Mouse (Mus musculus): ENCODE measurements around the gene Stard3.

The Stard3 gene

DNA sequence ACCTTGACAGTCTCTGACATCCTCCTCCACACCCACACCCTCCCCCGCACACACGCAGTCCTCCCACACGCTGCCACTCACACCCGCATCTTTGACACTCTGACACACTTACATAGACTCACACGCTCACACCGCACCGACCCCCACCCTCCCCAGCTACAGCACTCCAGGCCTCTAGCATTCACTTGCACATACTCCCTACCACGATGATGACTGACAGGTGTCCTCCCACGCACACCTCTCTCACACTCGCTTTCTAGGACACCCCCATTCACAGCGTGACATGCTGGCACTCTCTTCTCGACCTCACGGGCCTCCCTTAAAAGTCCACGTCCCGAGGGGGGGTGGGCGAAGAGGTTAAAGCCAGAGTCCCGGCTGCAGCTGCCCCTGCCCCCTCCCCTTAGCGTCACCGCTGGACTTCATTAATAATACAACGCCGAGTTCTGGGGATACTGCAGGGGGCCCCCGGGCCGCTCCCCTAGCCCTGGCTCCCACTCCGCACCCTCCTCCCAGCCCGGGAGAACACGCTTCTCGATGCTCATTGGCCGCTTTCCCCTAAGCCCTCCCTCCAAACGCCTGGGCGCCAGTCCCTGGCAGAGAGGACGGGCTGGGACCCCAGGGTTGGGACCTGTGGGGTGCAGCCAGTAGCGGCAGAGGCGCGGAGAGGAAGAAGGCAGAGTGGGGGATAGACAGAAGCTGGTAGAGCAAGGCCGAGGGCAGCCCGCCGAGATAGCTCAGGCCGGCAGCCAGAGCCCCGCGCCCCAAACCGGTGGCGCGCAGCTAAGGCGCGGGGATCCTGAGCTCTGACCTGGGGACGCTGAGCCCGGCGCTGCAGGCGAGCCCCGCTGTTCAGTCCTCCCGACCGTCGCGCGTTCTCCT lies 9.8 kb upstream of the Stard3 start, which contains the start of gene Ppp1r1b:
Gene Ppp1r1b (plus strand): TSS at position 322 of the 879 bp plus-strand sequence.
- DNase-seq: peak; percentile 74

DNA sequence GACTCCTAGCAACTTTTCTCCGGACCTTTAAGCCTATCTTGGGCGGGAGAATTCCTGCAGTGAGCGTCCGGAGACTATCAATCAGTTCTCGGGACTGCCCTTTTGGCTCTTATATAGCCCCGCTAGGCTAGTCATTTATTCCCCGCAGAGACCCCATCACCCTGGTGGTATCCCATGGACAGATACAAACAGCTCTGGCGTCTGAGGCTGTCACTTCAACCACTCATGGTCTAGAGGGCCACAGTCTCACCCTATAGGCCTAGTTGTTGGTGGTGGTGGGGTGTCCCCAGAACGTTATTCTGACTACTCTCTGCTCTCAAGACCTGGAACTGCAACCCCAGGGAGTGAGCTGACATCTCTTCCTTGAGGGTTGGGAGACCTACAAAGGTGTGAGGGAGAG lies 8.9 kb upstream of the Stard3 start:
- DNase-seq: no peak

DNA sequence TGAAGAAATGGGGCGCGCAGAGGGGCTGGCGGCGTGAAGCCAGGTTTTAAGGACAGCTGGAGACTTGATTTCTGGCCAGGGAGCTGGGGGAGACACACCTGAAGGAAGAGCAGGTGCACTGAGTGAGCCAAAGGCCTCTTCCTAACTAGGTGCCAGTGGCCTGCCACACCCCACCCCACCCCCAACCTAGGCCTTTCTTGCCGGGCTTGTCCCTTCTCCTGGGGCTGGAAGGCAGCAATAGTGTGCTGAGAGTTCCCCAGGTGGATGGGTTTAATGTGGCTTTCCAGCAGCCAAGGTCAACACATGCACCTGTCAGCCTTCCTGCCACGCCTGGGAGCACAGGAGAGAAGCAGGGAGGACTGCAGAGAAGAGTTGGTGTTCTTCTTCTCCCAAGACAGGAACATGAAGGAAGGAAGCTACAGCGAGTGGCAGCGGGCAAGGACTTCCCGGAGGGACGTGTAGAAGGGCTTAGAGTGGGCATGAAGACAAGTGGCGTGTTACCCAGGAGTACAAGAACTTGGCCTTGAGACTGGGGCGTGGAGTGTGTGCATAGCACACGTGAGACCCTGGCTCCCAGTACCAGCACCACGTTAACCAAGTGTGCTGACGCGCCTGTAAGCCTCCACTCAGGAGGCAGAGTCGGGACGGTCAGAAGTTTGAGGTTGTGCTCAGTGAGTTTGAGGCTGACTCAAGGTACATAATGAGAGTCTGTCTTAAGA lies 5.7 kb upstream of the Stard3 start:
- DNase-seq: no peak

DNA sequence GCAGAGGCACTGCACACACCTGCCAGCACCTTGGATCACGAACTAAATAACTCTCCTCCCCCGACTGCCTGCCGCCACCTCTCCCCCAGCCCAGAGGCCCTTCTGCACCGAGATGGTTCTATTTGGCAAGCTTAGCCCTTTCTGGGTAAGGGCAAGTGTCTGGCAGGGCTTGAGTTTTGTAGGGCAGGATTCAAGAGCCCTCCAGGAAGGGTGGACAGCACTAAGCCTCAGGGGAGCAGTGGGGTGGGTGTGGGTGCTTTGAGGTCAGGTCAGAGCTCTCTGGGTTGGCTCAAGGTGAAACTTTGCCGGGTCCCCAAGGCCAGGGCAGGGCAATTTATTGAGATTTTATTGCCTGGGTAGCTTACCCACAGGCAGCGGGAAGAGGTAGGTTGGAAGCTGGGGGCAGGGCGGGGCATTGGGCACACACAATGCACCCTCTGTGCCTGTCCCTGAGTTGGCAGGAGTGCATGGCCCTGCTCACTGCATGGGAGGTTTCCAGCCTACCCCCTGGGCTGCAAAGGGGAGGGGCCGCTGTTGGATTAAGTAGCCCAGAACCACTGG lies 4.4 kb upstream of the Stard3 start:
- no peak for DNase-seq

DNA sequence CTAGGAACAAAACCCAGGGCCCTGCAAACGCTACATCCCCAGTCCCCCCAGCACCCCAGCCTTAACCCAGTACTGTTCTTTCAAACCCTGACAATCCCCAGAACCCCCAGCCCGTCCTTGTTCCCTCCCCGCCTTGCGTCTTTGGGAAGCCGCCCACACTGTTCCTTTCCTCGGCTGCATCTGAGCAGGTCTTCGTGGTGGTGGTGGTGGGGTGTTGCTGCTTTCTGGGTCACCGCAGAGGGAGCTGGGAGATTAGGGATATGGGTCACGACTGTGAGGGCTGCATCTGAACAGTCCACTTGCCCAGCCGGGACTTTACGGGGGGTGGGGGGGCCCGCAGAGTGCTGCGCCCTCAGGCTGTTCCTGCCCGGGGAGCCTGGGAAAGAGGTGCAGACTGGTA lies 3.7 kb upstream of the Stard3 start:
- DNase-seq: no peak

DNA sequence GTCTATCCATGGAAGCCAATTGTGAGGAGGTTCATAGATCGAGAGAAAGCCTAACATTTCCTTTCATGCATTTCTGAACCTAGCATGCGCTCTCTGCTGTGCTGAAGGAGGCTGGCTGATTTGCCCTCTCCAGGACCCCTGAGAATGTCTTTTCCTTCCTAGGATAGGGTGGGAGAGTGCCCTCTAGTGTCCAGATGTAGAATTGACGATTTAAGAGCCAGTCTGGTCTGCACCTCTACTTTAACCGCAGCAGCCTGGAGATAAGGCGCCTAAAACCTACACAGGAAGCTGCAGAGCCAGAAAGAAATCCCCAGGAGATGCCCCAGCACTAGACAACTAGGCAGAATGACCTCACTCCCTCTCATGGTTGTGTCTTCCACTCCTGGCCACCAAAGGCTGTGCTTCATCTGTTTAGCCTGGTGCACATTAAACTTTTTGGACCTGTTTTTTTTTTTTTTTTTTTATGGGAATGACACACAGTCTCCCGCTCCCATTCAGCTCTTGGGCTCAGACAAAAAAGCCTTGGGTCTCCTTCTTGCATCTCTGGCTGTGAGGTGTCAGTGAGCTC lies 2.4 kb upstream of the Stard3 start:
- DNase-seq: peak; percentile 71

DNA sequence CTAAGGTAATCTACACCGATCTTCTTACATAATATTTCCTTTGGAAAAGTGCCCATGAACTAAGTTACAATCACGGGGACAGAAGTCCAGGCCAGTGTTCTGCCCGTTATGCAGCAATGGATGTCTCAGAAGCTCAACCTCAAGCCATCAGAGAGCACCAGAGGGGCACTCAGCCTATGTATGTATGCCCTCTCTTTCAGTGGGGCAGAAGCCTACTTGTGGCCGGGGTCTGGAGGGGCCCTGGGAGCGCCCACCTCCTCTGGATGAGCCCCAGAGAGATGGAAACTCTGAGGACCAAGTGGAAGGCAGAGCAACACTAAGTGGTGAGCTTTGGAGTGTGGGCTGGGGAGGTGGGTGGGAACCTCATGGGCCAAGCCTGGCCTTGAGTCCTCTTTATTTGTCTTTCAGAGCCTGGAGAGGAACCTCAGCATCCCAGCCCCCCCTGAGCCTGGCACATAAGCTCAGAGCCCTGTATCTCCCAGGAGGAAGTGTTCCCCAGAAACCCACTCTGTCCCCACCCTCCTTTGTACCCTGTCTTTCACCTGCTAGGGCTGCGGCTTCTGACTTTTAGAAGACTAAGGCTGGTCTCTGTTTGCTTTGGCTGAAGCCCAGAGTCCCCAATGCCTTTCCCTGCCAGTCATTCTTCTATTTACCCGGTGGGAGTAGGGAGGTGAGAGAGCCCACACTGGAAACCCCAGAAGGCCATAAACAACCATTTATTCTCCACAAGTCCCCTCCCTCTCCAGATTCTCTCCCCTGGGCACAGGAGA lies 1.4 kb upstream of the Stard3 start:
- DNase-seq: no peak

DNA sequence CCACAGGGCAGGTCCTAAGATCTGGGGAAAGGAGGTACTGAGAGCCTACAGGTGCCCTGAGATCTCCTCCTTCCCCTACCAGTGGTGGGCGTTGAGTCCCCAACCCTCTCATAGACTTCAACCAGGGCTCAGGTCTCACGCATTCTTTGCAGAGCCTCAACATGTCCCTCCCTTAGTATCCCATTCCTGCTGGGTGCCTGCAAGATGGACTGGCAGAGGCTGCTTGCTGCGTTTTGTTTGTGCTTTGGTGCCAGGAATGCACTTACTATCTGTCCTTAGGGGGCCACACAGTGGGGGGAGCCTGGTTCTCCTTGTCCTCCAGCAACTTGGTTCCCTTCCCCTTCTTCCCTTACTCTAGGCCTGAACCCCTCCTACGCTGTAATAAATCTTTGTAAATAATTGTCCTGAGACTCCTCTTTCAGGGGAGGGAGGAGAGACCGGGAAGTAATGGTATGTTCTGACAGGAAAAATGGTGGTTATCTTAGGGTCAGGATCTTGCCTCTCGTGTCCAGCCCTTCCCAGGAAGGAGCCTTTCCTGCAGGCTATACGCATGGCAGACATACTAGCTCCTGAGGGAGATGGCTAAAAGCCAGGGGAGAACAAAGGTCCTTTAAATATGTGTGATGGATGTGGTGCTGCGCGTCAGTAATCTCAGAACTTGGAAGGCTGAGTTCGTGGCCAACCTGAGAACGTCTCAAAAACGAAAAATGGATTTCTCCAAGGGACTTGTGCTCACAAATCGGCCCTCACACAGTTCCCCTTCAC lies 590 bp upstream of the Stard3 start:
- peak; percentile 68 for DNase-seq

DNA sequence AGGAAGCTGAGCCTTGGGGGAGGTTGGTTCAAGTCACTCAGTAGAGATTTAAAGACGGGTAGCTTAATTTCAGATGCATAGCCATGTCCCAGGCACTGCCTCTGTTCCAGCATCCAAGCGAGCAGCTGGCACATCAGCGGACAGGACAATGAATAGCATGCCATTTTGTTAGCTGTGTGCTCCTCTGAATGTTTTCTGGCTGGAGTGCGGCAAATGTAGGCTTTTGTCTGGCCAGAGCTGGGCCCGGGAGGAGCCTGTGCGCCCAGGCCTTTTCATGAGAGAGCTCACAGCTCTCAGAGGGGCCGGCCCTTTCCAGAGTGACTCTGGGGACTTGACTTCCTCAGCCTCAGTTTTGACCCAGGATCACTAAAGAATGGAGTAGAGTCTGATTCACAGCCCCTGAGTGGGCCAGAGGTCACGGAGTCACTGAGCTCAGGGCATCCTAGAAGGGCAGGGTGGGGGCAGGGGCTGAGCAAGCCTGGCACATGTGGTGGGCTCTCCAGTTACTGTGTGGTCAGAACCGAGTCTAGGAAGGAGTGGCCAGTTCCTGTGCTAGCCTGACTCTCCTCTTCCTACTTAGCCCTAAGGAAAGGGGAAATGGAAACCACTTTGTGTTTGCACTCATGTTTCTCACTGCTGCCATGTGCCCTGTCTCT lies 2.8 kb downstream of the Stard3 start:
- no peak for DNase-seq

DNA sequence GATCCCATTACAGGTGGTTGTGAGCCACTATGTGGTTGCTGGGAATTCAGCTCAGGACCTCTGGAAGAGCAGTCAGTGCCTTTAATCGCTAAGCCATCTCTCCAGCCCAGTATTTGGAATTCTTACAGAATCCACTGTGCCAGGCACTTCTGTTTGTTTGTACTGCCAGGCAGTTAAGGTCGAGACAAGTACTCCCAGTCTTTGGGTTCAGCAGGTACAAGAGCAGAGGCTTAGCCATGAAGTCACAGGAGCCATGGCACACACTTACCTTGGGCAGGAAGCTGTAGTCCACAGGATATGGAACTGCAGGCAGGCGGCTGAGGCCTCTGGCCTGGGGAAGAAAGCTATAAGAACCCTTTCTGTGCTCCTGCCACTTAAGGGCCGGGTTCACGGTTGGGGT lies 5.6 kb downstream of the Stard3 start:
- DNase-seq: no peak

DNA sequence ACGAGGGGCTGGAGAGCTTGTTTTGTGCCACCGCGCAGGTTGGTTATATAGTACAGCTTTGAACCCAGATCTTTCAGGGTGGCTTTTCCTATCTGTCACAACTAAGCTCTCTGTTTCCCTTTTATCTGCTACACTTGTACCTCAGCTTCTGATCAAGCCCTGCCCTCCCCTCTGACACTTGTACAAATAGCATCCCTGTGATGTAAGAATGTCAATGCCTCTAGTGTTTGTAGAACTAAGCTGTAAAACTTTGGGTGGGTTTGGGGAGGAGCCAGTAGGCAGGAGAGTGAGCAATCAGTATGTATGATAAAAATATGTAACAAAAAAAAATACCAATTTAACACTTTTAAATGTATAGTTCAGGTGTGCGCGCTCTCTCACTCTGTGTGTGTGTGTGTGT lies 6.2 kb downstream of the Stard3 start:
- DNase-seq: no peak

DNA sequence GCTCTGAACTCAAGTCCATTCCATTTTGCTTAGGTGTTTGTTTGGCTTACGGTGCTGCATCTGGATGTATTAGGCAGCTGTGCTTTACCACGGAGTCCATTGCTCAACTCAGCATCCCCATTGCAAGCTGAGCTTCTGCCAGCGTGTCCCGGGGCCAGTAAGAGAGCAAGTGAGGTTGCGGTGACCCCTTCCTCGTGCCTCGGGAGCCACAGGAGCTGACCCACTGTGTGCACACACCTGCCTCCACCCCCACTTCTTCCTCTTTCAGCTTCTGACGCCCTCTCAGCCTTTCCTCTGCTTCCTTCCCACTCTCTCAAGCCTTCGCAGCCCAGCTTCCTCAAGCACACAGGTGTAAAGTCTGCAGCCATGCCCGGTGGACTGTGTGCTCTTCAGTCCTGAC lies 8.1 kb downstream of the Stard3 start:
- DNase-seq: no peak

DNA sequence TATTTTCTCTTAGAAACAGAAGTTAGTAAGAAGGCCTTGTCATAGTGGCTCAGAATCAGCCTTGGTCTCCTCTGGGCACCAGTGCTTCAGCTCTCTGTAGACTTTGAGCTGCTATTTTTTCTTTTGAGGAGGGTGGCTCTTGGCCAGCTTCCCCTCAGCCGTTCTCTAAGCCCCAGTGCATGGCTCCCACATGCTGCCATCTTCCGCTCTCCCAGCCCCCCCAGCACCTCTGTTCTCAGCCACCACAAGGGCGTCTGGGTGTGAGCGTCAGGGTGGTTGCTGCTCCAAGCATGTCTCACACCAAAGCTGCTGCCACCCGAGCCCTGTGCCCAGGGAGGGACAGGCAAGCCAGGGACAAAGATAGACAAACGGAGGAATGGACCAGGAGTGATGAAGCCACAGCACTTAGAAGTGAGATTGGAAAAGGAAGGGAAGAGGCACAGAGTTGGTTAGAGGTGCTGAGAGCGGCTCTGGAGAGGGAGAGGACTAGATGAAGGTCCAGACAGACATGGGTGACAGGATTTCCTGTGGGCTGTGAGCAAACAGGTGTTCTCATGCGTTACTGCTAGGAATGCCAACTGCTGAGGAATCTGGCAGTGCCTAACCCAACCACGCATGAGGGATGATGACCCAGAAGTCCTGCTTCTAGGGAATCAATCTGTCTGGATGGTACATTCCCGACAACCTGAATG lies 9.1 kb downstream of the Stard3 start:
- no peak for DNase-seq

DNA sequence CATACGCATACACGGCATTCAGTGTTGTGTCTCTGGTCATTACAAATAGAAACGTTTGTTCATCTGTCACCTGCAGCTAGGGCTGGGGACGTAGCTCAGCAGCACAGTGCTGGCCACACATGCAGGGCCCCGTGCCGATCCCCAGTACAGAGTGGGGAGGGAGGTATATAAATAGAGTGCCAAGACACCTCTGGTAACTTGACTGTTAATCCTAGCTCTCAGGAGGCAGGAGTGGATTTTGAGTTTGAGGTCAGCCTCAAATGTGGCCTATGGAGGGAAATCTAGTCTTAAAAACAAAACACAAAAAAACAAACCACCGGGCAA lies 9.7 kb downstream of the Stard3 start:
- no peak for DNase-seq

DNA sequence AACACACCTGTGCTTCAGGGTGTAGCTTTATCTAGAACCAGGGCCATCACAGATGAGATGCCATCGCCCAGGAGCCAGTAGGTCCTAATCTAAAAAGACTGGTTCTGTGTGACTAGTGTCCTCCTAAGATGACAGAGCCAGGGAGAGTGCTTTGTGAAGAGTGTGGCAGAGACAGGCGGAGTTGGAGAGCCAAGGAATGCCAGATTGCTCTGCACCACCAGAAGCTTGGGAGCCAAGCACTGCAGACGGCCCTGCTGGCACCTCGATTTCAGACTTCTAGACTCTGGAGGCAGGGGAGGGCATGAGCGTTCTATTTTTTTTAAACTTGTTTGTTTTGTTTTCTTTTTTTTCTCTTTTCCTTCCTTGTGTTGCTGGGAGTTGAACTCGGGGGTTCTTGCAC lies 11.2 kb downstream of the Stard3 start:
- no peak for DNase-seq

DNA sequence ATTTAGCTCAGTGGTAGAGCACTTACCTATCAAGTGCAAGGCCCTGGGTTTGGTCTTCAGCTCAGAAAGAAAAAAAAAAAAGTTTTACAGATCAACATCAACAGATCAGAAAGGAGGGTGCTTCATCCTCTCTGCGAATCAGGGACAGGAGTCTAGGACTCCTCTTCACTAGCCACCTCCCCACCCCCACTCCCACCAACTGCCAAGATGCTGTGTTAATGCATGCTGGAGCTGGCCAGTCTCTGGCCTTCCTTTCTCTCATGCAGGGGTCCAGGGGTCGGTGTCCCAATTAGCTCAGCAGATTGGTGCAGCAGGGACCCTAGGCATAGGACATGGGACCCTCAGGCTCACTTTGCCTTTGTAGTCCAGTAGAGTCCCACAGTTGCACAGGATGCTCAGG lies 12.4 kb downstream of the Stard3 start:
- no peak for DNase-seq

DNA sequence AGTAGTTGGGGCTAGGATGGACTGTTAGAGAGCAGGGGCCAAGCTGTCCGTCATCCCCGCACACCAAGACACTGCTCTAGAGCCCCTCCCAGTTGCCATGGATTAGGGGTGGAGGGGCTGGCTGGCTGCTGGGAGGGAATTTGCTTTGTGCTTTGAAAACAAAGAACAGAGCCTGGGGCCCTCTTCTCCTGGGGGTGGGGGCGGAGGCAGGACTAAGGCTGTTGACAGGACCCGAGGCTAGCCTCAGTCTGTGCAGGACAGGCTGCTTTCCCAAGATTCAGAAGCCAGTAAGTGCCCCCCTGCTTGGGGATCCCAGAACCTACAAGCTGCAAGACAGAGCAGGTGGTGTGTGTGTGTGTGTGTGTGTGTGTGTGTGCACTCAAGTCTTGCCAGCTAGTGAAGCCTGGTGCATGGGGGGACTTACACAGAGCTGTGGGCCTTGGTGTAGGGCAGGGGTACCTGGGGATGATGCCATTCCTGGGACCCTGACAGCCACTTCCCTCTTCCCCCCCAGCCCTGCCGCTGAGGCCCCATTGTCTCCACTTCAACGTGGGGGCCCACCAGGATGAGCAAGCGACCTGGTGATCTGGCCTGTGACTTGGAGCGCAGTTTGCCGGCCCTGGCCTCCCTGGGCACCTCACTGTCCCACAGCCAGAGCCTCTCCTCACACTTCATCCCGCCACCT lies 13.5 kb downstream of the Stard3 start:
- no peak for DNase-seq

DNA sequence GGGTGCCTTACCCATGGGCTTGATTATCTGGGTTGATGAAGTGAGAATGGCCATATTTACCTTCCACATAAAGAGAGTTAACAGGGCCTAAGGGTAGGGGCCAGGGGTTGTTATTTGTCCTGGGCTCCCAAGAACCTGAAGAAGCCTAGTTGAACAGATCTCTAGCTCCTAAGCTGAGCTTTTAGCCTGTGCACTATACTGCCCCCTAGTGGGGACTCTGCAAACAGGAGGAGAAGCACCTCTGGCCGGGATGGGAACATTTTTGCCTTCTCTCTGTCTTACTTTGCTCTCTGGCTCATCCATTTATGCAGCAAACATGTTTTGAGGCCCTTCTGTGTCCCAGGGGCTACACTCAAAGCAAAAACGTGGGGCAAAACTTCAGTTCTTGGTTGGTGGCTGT lies 14.2 kb downstream of the Stard3 start:
- peak; percentile 64 for DNase-seq

DNA sequence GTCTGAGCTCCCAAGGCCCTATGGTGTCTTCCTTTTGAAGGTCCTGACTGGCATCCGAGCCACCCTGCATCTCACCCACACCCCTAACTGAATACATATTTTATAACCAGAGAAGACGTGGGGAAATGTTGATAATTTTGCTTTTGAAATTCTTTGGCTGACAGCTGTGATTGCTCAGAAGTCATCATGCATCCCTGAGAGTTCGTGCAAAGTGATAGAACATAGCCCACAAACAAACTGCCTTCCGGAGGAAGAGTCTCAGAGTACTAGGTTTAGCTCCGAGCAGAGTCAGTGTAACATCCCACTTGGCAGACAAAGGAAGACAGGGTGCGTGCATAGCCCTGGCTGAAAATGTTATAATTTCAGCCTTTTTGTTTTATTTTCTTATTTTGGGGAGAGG lies 15.1 kb downstream of the Stard3 start:
- DNase-seq: no peak

DNA sequence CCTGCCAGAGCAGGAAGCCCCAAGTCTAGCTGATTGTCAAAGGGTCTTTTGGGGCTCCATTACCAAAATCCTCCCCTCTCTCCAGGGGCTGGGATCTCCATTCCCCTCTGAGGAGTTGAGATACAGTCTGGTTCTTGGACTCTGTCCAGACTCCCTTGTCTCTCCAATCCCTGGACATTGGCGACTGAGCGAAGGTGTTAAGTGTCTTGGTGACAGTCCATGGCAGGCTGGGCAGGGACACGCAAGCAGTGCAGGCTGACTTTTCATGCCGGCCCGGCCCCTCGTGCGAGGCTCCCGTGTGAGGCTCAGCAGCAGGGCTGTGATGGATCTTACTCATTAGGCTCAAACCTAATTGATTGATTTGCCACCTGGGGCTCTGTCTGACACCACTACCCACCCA lies 16.1 kb downstream of the Stard3 start:
- DNase-seq: no peak
